Mouse (Mus musculus): ENCODE data around the gene Gm5483. TPM values are rescaled to one million over a fixed set of nuclear protein-coding genes. Genes with fewer than 3 reads are reported as not detected.
"Not testable (repeated sequence)": the region's sequence is repeated elsewhere in the genome, so short reads cannot be mapped to it uniquely, and the experiment has no call there.

Gm5483 gene
- polyA plus RNA-seq, 1 experiment from 2014 or later: 1.6 TPM

- not testable (repeated sequence) for H3K4me2 ChIP-seq (replicated peaks; ENCODE audit: low read depth, low read length); H3K9ac ChIP-seq (replicated peaks; ENCODE audit: low read length); ATAC-seq (ENCODE audit: low FRiP score, low TSS enrichment); H3K27ac ChIP-seq (ENCODE audit: low read length); H3K4me3 ChIP-seq (ENCODE audit: low read length); H3K4me1 ChIP-seq (ENCODE audit: insufficient read depth, low read length); H3K9me3 ChIP-seq (ENCODE audit: low read length); H3K36me3 ChIP-seq (ENCODE audit: insufficient read depth, low read length); H3K27me3 ChIP-seq (ENCODE audit: insufficient read depth, low read length)
- 90% methylated on average over 6 of the region's 7 CpGs for WGBS
Measured at GRCm38 (mm10) chr16:36221168-36221567, 37.2 kb downstream of the Gm5483 start, which contains the start of gene 2010005H15Rik. Gene 2010005H15Rik, plus strand, starts transcription at chr16:36221468.

Other genes starting within 250 kb of the Gm5483 start
- gene Parp9, start 245.7 kb upstream of the Gm5483 start, polyA plus RNA-seq (2015; fragmentation: Nextera tagmentation; extraction: Ambion mirVana): 4.8 and 5.0 TPM in 2 replicates
- 3.9 and 4.5 TPM in 2 replicates for gene Dtx3l, start 245.1 kb upstream of the Gm5483 start, polyA plus RNA-seq (2015; fragmentation: Nextera tagmentation; extraction: Ambion mirVana)
- 35.9 and 38.2 TPM in 2 replicates for gene Kpna1, start 205.5 kb upstream of the Gm5483 start, polyA plus RNA-seq (2015; fragmentation: Nextera tagmentation; extraction: Ambion mirVana)
- 8.5 and 9.3 TPM in 2 replicates for gene Wdr5b, start 143.0 kb upstream of the Gm5483 start, polyA plus RNA-seq (2015; fragmentation: Nextera tagmentation; extraction: Ambion mirVana)
- gene Fam162a, start 112.6 kb upstream of the Gm5483 start, polyA plus RNA-seq (2015; fragmentation: Nextera tagmentation; extraction: Ambion mirVana): 317 and 325 TPM in 2 replicates
- gene Ccdc58, start 112.5 kb upstream of the Gm5483 start, polyA plus RNA-seq (2015; fragmentation: Nextera tagmentation; extraction: Ambion mirVana): 80.7 and 86.8 TPM in 2 replicates
- 0.05 and 0.12 TPM in 2 replicates for gene Csta1, start 53.0 kb upstream of the Gm5483 start, polyA plus RNA-seq (2015; fragmentation: Nextera tagmentation; extraction: Ambion mirVana)
- gene Stfa2l1, start 27.4 kb upstream of the Gm5483 start, polyA plus RNA-seq (2015; fragmentation: Nextera tagmentation; extraction: Ambion mirVana): 1.0 TPM in 2 replicates
- gene Gm5416, start 26.2 kb downstream of the Gm5483 start, polyA plus RNA-seq (2015; fragmentation: Nextera tagmentation; extraction: Ambion mirVana): 0.74 TPM in 1 of 2 replicates, not detected in the other
- gene 2010005H15Rik, start 37.3 kb downstream of the Gm5483 start, polyA plus RNA-seq (2015; fragmentation: Nextera tagmentation; extraction: Ambion mirVana): not detected in 2 replicates
- 2.9 and 4.2 TPM in 2 replicates for gene Stfa1, start 92.7 kb downstream of the Gm5483 start, polyA plus RNA-seq (2015; fragmentation: Nextera tagmentation; extraction: Ambion mirVana)
- not detected in 2 replicates for gene BC117090, start 150.1 kb downstream of the Gm5483 start, polyA plus RNA-seq (2015; fragmentation: Nextera tagmentation; extraction: Ambion mirVana)
- 2.3 and 3.2 TPM in 2 replicates for gene BC100530, start 183.5 kb downstream of the Gm5483 start, polyA plus RNA-seq (2015; fragmentation: Nextera tagmentation; extraction: Ambion mirVana)
- gene Stfa2, start 224.2 kb downstream of the Gm5483 start, polyA plus RNA-seq (2015; fragmentation: Nextera tagmentation; extraction: Ambion mirVana): 0.39 and 1.0 TPM in 2 replicates

All from kidney, embryonic 16.5 days (tissue).